Mouse (Mus musculus) 3134 (cell line): ENCODE measurements around the gene Trim43c.
"Not testable (repeated sequence)": the region's sequence is repeated elsewhere in the genome, so short reads cannot be mapped to it uniquely, and the experiment has no call there.

ENCODE experiments used
- DNase-seq: peaks from one replicate; pipeline ENCODE4 v3.0.0-alpha.2; 2011; ENCODE audit warnings: low spot score; ENCODE audit not compliant: insufficient read length; ENCODE audit errors: extremely low read depth

The Trim43c gene

DNA sequence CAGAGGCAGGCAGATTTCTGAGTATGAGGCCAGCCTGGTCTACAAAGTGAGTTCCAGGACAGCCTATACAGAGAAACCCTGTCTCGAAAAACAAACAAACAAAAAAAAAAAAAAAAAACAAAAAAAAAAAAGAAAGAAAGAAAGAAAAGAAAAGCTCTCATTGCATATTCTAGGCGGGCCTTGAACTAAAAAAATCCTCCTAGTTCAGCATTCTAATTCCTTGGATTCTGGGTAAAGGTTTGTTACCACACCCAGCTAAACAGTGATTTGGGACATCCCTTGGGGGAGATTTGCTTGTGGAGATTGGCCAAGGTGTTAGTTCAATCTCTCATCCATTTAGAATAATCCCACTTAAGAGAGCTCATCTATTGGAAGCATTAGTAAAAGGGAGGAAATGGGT, at the start of gene Trim43c:
TSS of gene Trim43c (plus strand) at position 301 of the 400 bp plus-strand sequence.
- DNase-seq = not testable (repeated sequence)

DNA sequence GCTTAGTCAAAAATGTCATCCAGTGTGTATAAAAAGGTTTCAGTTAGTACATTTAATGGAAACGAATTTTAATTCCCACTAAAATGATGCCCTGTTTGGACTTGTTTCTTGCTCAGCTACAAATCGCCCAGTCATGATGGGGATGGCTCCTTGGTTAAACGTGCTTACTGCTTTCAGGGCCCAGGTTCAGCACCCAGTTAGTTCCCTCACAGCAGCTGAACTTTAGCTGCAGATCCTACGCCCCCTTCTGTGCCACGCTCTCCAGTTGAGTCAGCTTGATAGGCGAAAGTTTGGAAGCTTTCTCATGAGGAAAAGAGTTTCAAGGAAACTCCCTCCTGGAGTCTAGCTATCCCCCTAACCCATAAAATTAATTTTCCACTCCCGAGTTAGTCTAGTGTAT, 14.1 kb downstream of the Trim43c start:
- DNase-seq = not testable (repeated sequence)

DNA sequence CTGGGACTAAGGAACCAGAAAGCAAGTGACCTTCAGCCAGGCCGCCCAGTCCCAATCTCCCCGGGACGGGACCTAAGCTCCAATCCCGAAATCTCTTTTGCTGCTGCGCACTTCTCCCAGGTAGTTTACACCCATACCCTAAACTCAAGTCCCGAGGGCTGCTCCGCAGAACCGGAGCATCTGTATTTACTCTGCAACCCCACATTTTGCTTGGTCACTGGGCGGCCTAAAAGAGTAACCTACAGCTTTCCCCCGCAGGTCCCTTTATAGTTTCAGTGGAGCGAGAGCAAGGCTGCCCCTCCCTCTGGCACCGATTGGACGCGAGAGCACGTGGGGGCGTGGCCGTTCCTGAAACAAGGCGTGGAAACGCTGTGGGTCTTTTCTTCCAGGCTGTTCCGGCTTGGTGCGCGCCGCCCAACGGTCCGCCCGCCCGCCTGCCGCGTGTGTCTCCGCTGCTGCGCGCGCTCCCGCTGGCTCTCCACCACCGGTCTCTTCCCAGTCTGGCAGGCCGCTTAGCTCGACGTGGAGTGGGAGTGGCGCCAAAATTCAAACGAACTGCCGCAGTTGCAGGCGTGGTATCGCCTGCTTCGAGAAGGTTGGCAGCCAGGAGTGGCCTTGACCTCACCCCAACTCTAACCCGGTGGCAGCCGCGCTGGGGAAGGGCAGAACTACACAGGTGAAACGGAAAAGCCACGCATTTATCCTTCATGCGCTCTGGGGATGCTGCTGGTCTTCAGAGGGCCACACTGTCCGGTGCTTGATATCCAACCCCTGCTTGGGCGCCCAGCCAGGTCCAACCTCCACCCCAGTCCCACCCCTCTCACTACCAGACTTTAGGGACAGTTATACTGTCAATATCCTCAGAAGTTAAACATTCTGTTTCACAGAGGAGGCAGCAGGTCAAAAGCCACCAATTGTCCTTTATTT, 19.9 kb downstream of the Trim43c start:
- DNase-seq = peak; percentile 93
